Mouse (Mus musculus) liver, adult 2 months (tissue): ENCODE data around the gene Cpox.

ENCODE experiments used
- CTCF ChIP-seq: fragments of 200-500 bp; IDR thresholded peaks from 2 replicates; pipeline ENCODE4 v1.5.1; 2011; ENCODE audit warnings: low read depth, low read length, control low read depth
- POLR2A ChIP-seq: fragments of 200-500 bp; IDR thresholded peaks from 2 replicates; pipeline ENCODE4 v1.6.1; 2011; ENCODE audit warnings: low read length, control low read depth; ENCODE audit not compliant: insufficient read depth; ENCODE audit errors: extremely low read depth

DNA sequence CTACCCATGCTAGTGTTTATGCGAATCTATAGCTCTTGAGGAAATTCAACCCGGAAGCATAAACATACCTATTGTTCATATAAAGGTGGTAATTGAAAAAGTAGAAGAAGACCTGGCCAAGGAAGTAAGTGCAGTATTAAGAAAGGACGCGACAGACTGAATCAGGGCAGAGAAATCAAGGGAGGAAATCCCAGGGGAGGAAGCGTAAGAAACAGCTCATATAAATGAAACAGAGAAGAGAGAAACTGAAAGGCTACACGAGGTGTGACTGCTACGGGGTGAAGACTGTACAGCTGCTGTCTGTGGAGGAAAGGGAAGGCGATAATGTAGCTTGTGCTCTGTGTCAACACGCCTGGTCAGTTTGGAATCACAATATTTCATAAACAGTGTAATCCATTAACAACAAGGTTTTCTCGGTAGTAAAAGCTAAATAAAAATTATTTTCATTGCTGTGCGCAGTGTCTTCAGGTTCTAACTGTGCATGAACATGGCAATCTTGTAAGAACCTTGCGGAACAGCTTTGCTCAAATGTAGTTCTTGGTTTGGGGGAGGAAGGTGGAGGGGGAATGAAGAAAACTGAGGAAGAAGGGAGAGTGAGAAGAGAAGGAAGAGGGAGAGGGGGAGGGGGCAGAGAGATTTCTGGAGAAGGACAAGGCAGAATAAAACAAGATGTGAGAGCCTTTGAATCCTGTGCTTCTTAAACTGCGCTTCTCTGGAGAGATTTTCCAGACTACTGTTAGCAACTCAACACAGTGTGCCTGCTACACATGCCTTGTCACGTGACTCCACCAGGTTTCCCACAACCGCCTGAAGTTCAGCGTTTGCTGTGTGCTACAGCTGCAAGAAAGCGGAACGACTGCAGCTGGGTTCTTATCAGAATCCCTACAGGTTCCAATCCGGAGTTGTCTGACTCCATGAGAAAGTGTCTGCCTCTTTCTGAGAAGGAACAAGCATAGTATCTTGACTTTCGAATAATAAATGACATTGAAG is 15.8 kb downstream of the Cpox start:
- TF ChIP-seq CTCF (no peak), POLR2A (no peak)
